Mouse (Mus musculus) macrophage (primary cell): ENCODE results near the gene Six3. TPM values are rescaled to one million over a fixed set of nuclear protein-coding genes. Genes with fewer than 3 reads are reported as not detected.

Source experiments
- H3K27ac ChIP-seq: fragments of 350-480 bp; formaldehyde crosslinking; 2 replicates; pipeline ENCODE4 v1.9.0; 2021
- H3K36me3 ChIP-seq: fragments of 350-480 bp; formaldehyde crosslinking; 2 replicates; pipeline ENCODE4 v1.9.0; 2021; ENCODE audit errors: inconsistent target
- H3K4me3 ChIP-seq: fragments of 350-480 bp; formaldehyde crosslinking; 2 replicates; pipeline ENCODE4 v1.9.0; 2021; ENCODE audit errors: inconsistent target
- H3K79me2 ChIP-seq: fragments of 350-480 bp; formaldehyde crosslinking; 2 replicates; pipeline ENCODE4 v1.9.0; 2021; ENCODE audit errors: inconsistent target
- WGBS: methylation state at CpG from one replicate; pipeline ENCODE4 v1.1.7; 2026; ENCODE audit warnings: inconsistent platforms; ENCODE audit not compliant: missing documents; 5-methylcytosine and 5-hydroxymethylcytosine counted together
- polyA plus RNA-seq: library from polyadenylated mRNA; stranded (reverse); fragments of 250-400 nt; gene quantifications from 3 replicates; pipeline ENCODE4 v1.2.4, GENCODE M21; 2018; ENCODE audit warnings: inconsistent platforms

Gene Six3
- polyA plus RNA-seq, 1 experiment from 2014 or later = not detected

DNA sequence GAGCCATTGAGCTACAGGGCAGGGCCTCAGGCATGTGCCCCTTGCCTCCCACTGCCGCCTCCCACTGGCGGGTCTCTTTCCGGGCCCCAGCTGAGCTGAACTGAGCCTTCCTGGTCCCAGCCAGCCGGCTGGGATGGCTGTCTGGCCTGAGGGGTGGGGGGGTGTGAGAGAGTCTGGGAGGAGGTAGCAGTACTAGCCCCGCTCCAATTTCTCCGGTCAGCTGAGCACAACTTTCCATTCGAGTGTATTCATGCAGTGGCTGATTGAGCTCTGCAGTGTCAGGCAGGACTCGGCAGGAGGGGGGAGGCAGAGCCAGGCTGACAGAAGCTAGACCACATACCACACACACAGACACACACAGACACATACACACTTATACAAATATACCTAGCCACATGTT lies 15.4 kb downstream of the Six3 start:
- Histone ChIP-seq H3K36me3 (no peaks in the 10 kb centered on the region), H3K4me3 (no peak overlapping the region), H3K27ac (no peak overlapping the region), H3K79me2 (no peaks in the 10 kb centered on the region)
- WGBS = 37% methylated on average over 8 of the region's 8 CpGs

DNA sequence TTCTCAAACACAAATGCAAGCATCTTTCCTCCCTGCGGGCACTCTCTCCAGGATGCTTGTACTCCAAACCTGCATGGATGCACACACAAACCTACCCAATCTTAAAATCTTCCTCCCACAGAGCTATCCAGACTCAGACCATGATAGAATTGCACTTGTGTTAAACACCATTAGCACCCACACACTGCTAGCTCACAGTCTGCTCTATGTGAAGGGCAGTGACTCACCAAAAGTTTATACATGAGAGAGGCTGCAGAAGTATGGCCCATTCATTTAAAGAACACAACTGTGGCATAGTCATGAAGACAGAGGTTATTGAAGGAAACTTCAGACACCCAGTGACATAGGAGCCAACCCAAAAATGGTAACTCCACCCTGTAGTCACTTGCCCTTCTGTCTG lies 16.0 kb downstream of the Six3 start:
- WGBS = 88% methylated on average over 1 of the region's 1 CpGs
- Histone ChIP-seq H3K4me3 (no peak overlapping the region), H3K79me2 (no peaks in the 10 kb centered on the region), H3K27ac (no peak overlapping the region), H3K36me3 (no peaks in the 10 kb centered on the region)

DNA sequence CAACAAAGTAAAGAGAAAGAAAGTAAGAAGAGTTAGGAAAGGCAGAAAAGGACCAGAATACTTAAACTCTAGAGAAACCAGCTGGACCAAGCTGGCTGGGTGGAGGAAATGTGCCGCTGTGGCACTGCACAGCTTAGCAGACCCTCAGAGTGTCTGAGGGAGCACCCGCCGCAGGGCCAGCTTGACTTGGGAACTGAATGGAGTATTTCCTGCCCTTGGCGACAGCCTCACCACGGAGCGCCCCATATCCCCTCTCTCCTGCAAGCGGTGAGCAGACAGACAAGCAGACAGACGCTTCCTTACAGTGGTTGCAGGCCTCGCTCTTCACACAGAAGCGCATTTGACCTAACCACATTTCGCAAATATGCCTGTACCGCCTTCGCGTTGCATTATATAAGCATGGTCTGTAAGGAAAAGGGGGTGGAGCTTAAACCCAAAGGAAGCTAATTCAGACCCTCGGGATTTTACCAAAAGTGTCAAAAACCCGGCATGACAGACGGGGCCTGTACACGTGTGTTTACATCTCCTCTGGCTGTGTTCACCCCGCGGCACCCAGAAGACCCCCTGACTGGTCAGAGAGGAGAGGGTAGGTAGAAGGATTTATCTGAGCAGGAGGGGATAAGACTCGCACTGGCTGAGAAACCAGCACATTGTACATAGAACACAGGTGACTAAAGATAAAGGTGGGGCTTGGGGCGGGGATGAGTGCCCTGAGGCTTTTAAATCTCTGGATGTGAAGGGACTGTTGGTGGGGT lies 17.1 kb downstream of the Six3 start:
- H3K27ac ChIP-seq = no peak overlapping the region
- no peaks in the 10 kb centered on the region for H3K36me3 ChIP-seq
- 27% methylated on average over 21 of the region's 22 CpGs for WGBS
- no peak overlapping the region for H3K4me3 ChIP-seq
- H3K79me2 ChIP-seq = no peaks in the 10 kb centered on the region

DNA sequence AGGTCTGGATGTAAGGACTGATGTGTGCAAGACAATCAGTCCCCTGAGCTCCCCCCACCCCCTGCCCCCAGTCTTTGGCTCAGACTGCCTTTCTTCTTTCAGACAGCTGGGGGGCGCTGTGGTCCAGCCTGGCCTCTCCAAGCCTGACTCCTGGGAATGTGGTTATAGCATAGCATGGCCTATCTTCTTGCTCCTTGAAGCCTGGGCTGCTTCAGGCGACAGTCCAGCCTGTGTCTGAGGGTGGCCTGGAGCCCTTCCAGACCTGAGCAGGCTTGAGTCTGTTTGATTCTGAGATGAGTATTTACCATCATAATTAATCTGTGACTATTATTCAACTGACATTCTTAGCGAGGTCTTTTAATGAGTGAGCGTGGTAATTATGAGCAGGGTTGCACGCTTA lies 17.7 kb downstream of the Six3 start:
- Histone ChIP-seq H3K4me3 (no peak overlapping the region), H3K27ac (no peak overlapping the region), H3K36me3 (no peaks in the 10 kb centered on the region), H3K79me2 (no peaks in the 10 kb centered on the region)
- 83% methylated on average over 5 of the region's 5 CpGs for WGBS

DNA sequence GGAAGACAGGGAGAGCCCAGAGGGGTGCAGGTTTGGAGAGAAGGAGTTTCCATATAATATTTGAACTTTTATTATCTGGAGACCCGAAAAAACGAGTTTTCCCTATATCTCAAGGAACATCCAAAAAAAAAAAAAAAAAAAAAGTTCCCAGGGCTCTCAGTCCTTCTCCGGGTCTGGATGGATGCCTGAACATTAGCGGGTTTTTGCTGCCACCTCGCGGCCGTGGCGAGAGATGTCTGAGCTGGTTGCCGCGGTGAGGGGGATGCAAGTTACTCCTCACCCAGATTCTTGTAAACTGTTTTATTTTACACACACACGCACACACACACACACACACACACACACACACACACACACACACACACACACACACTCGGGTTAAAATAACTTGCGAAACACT lies 20.2 kb downstream of the Six3 start:
- WGBS = 7% methylated on average over 6 of the region's 13 CpGs
- H3K4me3 ChIP-seq = no peak overlapping the region
- H3K36me3 ChIP-seq = no peaks in the 10 kb centered on the region
- no peak overlapping the region for H3K27ac ChIP-seq
- H3K79me2 ChIP-seq = no peaks in the 10 kb centered on the region

DNA sequence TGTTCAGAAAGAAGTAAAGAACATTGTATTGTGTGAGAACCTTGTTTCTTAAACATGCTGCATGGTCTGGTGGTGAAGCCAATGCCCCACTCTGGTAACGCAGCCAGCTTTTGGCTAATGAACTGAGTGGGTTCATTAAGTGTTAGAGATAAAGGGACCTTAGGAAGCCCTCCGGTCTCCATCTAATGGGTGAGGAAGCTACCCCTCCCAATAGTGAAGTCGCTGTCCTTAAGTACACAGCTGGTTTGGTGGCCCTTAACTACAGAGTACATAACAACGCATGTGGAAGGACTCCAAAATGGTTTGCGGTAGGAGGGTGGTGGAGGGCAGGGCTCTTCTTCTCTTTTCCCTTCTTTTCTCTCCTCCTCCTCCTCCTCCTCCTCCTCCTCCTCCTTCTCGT lies 24.5 kb downstream of the Six3 start:
- no peak overlapping the region for H3K27ac ChIP-seq
- H3K4me3 ChIP-seq = no peak overlapping the region
- H3K36me3 ChIP-seq = no peaks in the 10 kb centered on the region
- H3K79me2 ChIP-seq = no peaks in the 10 kb centered on the region
- WGBS = 63% methylated on average over 5 of the region's 6 CpGs

DNA sequence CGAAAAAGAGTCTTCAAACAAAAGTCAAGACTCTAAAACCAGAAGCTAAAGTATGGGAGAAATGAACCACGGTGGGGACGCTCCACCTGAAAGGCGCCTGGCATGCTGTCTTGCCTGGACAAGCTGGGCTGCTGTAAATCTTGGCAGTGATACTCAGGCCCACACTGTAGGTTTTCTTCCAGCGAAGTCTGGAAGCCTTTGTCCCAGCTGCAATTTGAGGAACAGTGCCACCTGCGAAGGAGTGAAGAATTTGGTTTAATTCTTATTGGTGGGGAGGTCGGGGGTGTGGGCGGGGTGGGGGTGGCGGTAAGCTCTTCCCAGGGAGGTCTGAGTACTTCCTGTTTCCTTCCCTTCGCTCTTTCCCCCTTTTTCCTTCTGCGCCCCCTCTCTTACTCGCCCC lies 31.9 kb downstream of the Six3 start:
- 25% methylated on average over 8 of the region's 12 CpGs for WGBS
- Histone ChIP-seq H3K36me3 (no peaks in the 10 kb centered on the region), H3K79me2 (no peaks in the 10 kb centered on the region)

DNA sequence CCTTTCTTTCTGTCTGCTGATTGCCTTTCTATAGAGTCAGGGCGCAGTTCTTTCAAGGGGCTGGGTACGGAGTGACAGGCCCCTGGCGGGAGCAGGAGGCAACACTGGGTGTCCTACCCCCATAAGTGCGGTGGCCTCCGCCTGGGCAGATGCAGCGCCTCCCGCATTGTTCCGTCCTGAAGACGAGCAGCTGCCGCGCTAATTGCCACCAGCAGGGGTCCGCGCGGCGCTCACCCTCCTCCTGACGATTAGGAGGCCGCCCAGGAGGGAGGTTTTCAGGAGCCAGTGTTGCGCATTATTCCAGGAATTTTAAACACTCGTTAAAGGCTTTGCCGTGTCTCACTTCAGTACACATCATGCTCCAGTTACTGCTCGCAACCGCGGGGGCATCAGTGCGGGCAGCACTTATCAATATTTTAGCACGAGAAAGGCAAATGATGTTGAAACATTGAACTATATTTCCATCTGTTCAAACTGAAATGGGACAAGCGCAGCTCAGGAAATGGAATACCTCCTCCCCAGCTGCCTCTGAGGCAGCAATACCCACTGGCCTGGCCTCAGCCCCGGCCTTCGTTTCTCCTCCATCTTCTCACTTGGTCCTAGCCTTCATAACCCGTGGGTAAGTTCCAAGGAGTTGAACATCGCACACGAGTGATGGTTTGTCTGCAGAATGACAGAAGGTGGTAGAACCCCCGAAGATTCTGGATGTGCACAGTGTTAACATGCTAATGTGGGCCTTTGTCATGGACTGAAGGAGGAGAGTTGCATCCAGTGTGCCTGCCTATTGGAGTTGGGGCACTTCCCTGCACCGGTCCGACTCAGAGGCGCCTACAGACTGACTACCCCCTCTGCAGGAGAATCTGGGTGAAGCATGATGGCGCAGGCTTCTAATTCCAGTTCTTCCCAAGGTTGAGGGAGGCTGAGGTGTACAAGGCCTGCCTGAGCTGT lies 32.6 kb downstream of the Six3 start:
- WGBS = 9% methylated on average over 35 of the region's 36 CpGs
- no peaks in the 10 kb centered on the region for H3K79me2 ChIP-seq
- H3K27ac ChIP-seq = no peak overlapping the region
- H3K4me3 ChIP-seq = no peak overlapping the region
- no peaks in the 10 kb centered on the region for H3K36me3 ChIP-seq

More for the DNA sequence above, 31.9 kb downstream of the Six3 start:
- Histone ChIP-seq H3K27ac (no peak overlapping the region), H3K4me3 (no peak overlapping the region)

DNA sequence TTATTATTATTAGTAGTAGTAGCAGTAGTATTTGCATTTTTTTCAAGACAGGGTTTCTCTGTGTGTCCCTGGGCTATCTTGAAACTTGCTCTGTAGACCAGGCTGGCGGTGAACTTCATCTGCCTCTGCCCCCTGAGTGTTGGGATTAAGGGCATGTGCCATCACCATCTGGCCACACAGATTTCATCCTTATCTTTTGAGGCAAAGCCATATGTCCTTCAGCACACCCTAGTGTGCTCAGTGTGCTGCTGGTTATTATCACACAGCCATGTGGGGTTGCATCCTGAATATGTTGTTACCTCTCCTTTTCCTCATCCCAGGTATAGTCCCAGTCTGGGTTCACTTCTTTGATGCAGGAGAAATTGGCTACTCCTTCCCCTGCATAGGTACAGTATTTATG lies 46.6 kb downstream of the Six3 start:
- H3K79me2 ChIP-seq = no peaks in the 10 kb centered on the region
- H3K36me3 ChIP-seq = no peaks in the 10 kb centered on the region
- WGBS = 77% methylated on average over 1 of the region's 1 CpGs
- no peak overlapping the region for H3K27ac ChIP-seq
- no peak overlapping the region for H3K4me3 ChIP-seq

DNA sequence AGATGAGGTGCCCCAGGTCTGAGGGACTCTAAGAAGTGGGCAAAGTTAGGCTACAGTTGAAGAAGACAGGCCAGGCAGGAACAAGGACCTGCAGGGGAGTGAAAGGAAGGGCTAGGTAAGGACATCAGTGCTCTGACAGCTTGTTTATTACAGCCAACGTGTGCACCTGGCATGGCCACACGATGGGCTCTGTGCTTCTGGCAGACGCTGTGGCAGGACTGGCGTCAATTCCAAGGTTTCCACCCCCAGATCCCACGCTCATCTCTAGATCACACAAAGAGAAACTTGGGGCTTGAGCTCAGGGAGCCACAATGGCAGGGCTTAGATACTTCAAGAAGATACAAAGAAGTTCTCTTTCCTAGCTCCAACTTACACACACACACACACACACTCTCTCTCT lies 48.1 kb downstream of the Six3 start:
- 80% methylated on average over 5 of the region's 5 CpGs for WGBS
- no peaks in the 10 kb centered on the region for H3K79me2 ChIP-seq
- H3K36me3 ChIP-seq = no peaks in the 10 kb centered on the region
- no peak overlapping the region for H3K4me3 ChIP-seq
- no peak overlapping the region for H3K27ac ChIP-seq

DNA sequence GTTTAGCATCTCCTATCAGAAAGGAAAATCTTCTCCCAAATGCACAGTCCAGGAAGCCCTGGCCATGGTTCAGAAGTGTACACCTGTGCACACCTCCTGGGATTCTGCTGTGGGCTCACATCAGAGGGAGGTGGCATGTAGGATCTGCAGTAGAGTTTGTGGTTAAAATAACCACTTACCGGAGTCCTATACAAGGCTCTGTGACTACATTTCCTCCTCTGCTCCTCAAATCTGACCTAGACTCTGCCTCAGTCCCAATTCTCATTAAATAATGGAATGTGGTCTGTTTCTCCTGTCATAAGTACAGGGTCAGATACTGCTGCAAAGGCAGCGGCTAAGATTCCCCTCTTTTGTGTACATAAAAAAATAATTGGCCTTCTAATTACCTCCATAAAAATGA lies 50.8 kb downstream of the Six3 start:
- H3K79me2 ChIP-seq = no peaks in the 10 kb centered on the region

DNA sequence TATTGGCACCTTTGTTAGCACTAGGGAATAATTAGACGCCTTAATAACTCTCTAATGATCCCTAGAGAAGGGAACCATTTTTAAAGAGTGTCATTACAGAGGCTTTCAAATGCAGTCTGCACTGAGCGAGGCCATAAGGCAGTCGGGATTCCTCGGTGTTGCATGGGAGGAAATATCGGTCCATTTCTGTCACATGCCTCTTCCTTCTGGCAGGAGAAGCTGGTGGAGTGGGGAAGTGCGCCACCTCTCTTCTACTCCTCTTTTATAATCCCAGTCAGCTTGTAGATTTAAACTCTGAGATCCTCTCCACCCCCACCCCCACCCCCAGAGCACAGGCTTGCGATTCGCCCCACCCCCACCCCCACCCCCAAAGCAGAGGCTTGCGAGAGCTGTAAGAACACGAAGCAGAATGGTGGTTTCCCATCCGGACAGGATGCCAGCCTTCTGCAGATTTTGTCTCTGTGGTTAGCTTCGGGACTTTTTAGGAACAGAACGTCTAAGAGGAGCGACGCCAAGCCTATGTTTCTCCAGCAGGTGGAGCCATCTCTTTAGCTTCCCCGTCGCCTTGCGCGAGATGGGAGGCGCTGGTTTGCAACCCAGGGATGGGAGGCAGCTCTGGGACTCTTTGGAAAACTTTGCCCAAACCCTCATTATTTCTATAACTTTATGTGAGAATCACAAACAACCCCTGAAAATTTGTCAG lies 51.4 kb downstream of the Six3 start:
- WGBS = 3% methylated on average over 20 of the region's 20 CpGs
- Histone ChIP-seq H3K36me3 (no peaks in the 10 kb centered on the region), H3K27ac (no peak overlapping the region), H3K79me2 (no peaks in the 10 kb centered on the region), H3K4me3 (no peak overlapping the region)

More for the DNA sequence above, 50.8 kb downstream of the Six3 start:
- Histone ChIP-seq H3K4me3 (no peak overlapping the region), H3K36me3 (no peaks in the 10 kb centered on the region), H3K27ac (no peak overlapping the region)
- 13% methylated on average over 2 of the region's 2 CpGs for WGBS
